Mouse (Mus musculus) embryonic facial prominence, embryonic 10.5 days (tissue): ENCODE data around the gene Saysd1. TPM values are rescaled to one million over a fixed set of nuclear protein-coding genes. Genes with fewer than 3 reads are reported as not detected.

Experiments
- DNase-seq: peaks from one replicate; pipeline ENCODE4 v3.0.0-alpha.2; 2017; ENCODE audit warnings: low spot score
- H3K27ac ChIP-seq: fragments of 300-500 bp; sonication (generic); replicated peaks from 2 replicates; pipeline ENCODE4 v1.5.1; 2016; ENCODE audit warnings: mild to moderate bottlenecking
- H3K27me3 ChIP-seq: fragments of 300-500 bp; sonication (generic); replicated peaks from 2 replicates; pipeline ENCODE4 v1.6.1; 2016; ENCODE audit warnings: low read depth, mild to moderate bottlenecking; ENCODE audit not compliant: poor library complexity, severe bottlenecking
- H3K36me3 ChIP-seq: fragments of 300-500 bp; sonication (generic); replicated peaks from 2 replicates; pipeline ENCODE4 v1.6.1; 2016; ENCODE audit warnings: mild to moderate bottlenecking, moderate library complexity
- H3K4me1 ChIP-seq: fragments of 300-500 bp; sonication (generic); 2 replicates; pipeline ENCODE4 v1.6.1; 2016
- H3K4me3 ChIP-seq: fragments of 300-500 bp; sonication (generic); 2 replicates; pipeline ENCODE4 v1.5.1; 2016; ENCODE audit warnings: mild to moderate bottlenecking, moderate library complexity
- H3K9me3 ChIP-seq: fragments of 300-500 bp; sonication (generic); 2 replicates; pipeline ENCODE4 v1.6.1; 2016; ENCODE audit warnings: mild to moderate bottlenecking
- WGBS: fragments of 180-500 bp; shearing (Covaris S2); methylation state at CpG from one replicate; pipeline ENCODE4 v1.1.7; 2016; 5-methylcytosine and 5-hydroxymethylcytosine counted together
- polyA plus RNA-seq: library from polyadenylated mRNA; unstranded; fragments of >200 nt; fragmentation: Nextera tagmentation; extraction: Ambion mirVana; gene quantifications from 2 replicates; pipeline ENCODE4 v1.2.1, GENCODE M21; 2016

The Saysd1 gene
- polyA plus RNA-seq, 1 experiment from 2014 or later = 11.1 TPM

DNA sequence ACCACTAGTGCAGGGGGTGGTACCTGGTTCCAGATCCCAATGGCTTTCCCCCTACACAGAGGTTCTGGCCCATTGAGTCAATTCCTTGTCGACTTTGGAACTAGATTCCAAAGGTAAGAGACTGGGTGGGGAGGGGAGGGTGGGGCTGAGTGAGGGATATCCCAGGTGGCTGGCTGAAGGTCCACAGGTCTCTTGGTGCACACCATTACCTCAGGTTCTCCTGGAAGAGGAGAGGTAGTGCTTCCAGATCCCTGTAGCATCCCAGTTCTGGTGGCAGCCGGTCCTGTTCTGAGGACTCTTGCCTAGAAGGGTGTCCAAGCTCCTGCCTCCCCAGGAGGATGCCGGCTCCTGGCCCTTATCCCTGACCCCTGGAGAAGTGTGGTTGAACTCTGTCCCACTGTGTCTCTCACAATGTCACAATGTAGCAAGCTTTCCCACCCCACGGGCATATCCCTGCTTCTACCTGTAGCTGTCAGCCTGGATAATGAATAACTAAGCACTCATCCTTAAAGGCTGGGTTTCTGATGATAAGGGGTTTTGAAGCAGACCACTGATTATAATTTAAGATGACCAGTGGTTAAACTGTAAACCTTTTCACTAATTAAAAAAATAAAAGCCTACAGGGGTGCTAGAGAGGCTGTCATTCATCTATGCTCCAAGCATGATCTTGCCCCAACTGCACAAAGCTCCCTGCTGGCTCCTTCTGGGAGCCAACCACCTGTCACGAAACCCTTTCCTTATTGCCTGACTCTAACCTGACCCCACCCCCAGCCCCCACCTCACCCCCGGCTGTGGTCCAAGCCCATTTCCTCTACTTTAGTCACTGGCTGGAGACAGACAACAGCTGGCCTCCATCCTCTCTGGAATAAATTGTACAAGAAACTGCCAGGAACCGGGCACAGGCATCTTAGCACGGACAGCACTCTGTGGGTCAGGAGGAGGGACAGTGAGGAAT, 20.7 kb upstream of the Saysd1 start:
- peaks cover 3% of the 10 kb centered on the region; the same call in 1 of the 2 replicates for H3K36me3 ChIP-seq
- peak; percentile 16 for DNase-seq
- H3K27me3 ChIP-seq = no peaks in the 10 kb centered on the region
- 68% methylated on average over 8 of the region's 8 CpGs for WGBS
- no peak overlapping the region for H3K4me3 ChIP-seq
- peaks cover 63% of the 10 kb centered on the region for H3K4me1 ChIP-seq
- no peaks in the 10 kb centered on the region for H3K9me3 ChIP-seq
- no peak overlapping the region for H3K27ac ChIP-seq

DNA sequence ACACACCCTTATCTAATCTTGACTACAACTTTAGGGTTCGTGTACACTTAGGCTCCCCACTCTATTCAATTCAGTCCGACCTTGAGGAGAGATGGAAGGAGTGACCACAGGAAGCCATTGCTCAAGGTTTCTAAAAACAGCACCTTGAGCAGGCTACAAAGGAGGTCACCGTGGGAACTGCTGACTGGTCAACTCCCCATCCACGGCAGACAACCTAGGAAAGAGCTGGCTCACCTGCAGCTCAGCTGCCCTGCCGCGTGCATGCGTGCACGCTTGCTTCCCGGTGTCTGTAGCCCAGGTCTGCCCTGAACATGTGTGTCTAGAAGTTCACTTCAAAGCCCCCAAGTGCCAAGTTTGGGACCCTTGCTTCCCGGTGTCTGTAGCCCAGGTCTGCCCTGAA, 19.3 kb upstream of the Saysd1 start:
- WGBS = 93% methylated on average over 10 of the region's 10 CpGs
- Histone ChIP-seq H3K9me3 (no peaks in the 10 kb centered on the region), H3K27ac (no peak overlapping the region), H3K4me3 (no peak overlapping the region), H3K4me1 (peaks cover 52% of the 10 kb centered on the region), H3K36me3 (peaks cover 3% of the 10 kb centered on the region; the same call in 1 of the 2 replicates), H3K27me3 (no peaks in the 10 kb centered on the region)
- DNase-seq = no peak

DNA sequence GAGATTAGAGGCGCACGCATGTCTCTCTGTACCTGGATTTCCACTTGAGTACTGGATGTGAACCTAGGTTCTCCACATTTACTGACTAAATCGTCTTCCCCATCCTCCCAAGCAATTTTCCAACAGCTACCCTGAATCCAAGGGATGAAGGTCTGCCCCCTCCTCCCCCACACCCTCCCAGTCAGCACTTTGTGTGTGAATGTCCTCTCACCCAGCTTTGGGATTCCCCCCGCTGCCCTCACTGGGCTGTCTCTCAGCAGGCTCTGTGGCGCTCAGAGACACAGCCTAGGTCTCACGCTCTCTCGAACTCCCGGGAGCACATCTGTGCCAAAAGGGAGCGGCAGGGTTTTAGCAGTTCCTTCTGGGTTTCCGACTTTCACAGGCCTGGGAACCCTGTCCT, 17.4 kb upstream of the Saysd1 start:
- H3K4me1 ChIP-seq = peaks cover 37% of the 10 kb centered on the region
- no peak overlapping the region for H3K4me3 ChIP-seq
- no peaks in the 10 kb centered on the region for H3K27me3 ChIP-seq
- H3K27ac ChIP-seq = no peak overlapping the region
- 56% methylated on average over 10 of the region's 10 CpGs for WGBS
- no peaks in the 10 kb centered on the region for H3K9me3 ChIP-seq
- DNase-seq = no peak
- H3K36me3 ChIP-seq = peaks cover 3% of the 10 kb centered on the region; the same call in 1 of the 2 replicates

DNA sequence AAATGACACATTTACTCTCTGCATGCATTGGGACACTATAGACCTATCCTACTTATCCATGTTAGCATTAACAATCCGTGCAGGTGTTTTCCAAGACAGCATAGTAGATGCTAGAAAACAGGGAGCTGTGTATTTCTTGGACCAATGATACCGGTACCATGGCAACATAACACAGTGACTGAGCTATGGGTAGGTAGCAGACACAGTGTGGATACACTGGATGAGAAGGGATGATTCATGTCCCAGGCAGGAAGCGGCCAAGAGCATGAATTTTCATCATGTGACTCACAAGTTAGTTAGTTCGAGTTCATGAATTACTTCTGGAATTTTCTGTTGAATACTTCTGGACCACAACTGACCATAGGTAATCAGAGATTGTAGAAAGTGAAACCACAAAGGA, 16.6 kb upstream of the Saysd1 start:
- no peak overlapping the region for H3K4me3 ChIP-seq
- no peak for DNase-seq
- H3K9me3 ChIP-seq = no peaks in the 10 kb centered on the region
- H3K36me3 ChIP-seq = peaks cover 3% of the 10 kb centered on the region; the same call in 1 of the 2 replicates
- H3K4me1 ChIP-seq = peaks cover 38% of the 10 kb centered on the region
- no peak overlapping the region for H3K27ac ChIP-seq
- H3K27me3 ChIP-seq = no peaks in the 10 kb centered on the region
- WGBS = 90% methylated on average over 4 of the region's 4 CpGs

DNA sequence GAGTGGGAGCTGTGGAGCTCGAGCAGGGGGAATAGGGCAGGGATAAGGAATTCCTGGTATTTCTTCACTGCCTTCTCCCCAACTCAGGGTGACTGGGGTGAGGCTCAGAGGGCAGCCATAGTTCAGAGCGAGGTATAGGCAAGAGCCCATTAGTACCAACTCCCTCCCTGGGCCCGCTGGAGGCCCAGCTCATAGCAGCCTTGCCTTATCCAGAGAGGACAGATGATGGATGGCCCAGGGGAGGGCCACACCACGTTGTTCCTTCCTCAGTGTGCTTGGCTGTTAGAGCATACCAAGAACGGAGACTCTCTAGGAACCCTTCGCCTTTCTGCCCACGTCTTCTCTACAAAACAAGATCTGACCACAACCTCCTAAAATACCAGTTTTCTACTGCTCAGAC, 15.9 kb upstream of the Saysd1 start:
- Histone ChIP-seq H3K4me3 (no peak overlapping the region), H3K4me1 (peaks cover 31% of the 10 kb centered on the region), H3K27ac (no peak overlapping the region), H3K36me3 (peaks cover 3% of the 10 kb centered on the region; the same call in 1 of the 2 replicates), H3K9me3 (no peaks in the 10 kb centered on the region), H3K27me3 (no peaks in the 10 kb centered on the region)
- WGBS = 65% methylated on average over 7 of the region's 7 CpGs
- DNase-seq = no peak

- Histone ChIP-seq H3K4me3 (no peak overlapping the region), H3K27ac (no peak overlapping the region; the same call in 1 of the 2 replicates), H3K27me3 (no peaks in the 10 kb centered on the region), H3K36me3 (peaks cover 20% of the 10 kb centered on the region), H3K4me1 (peaks cover 25% of the 10 kb centered on the region), H3K9me3 (no peaks in the 10 kb centered on the region)
- DNase-seq = no peak
- WGBS = 90% methylated on average over 22 of the region's 22 CpGs
These were observed 11.1 kb upstream of the Saysd1 start for GRCm38 (mm10) chr14:20149127-20150080.

GRCm38 (mm10) chr14:20148514-20148913, 10.2 kb upstream of the Saysd1 start:
- Histone ChIP-seq H3K27ac (no peak overlapping the region), H3K9me3 (no peaks in the 10 kb centered on the region), H3K4me1 (peaks cover 28% of the 10 kb centered on the region), H3K27me3 (no peaks in the 10 kb centered on the region), H3K4me3 (no peak overlapping the region), H3K36me3 (peaks cover 29% of the 10 kb centered on the region)
- no peak for DNase-seq
- 93% methylated on average over 11 of the region's 11 CpGs for WGBS

DNA sequence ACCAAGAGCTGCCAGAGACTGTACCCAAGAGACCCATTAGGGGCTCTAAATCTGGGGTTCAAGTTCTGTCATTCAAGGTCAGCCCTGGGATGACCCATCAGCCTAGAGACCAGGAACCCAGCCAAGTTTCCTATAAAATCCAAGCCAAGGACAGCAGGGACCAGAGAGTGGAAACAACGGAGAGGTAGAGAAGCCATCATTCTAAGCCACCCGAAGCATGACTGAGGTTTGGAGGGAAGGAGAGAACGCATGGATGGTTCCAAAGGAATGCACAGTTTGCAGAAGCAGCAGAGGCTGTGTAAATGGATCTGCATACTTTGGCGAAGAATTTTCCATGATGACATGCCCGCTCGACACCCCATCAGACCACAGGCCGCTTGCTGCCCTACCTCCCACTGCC, 9.5 kb upstream of the Saysd1 start:
- H3K27ac ChIP-seq = no peak overlapping the region
- H3K27me3 ChIP-seq = no peaks in the 10 kb centered on the region
- 93% methylated on average over 7 of the region's 7 CpGs for WGBS

GRCm38 (mm10) chr14:20144093-20144492, 5.8 kb upstream of the Saysd1 start:
- DNase-seq = peak; percentile 49
- H3K27me3 ChIP-seq = no peaks in the 10 kb centered on the region
- no peaks in the 10 kb centered on the region for H3K9me3 ChIP-seq
- peaks cover 25% of the 10 kb centered on the region for H3K4me1 ChIP-seq
- WGBS = 25% methylated on average over 4 of the region's 4 CpGs
- peaks cover 64% of the 10 kb centered on the region for H3K36me3 ChIP-seq
- peak overlapping the region; percentile 80 for H3K27ac ChIP-seq
- no peak overlapping the region for H3K4me3 ChIP-seq

More for the DNA sequence above, 9.5 kb upstream of the Saysd1 start:
- peaks cover 30% of the 10 kb centered on the region for H3K4me1 ChIP-seq
- H3K9me3 ChIP-seq = no peaks in the 10 kb centered on the region
- no peak overlapping the region for H3K4me3 ChIP-seq
- no peak for DNase-seq
- H3K36me3 ChIP-seq = peaks cover 35% of the 10 kb centered on the region

DNA sequence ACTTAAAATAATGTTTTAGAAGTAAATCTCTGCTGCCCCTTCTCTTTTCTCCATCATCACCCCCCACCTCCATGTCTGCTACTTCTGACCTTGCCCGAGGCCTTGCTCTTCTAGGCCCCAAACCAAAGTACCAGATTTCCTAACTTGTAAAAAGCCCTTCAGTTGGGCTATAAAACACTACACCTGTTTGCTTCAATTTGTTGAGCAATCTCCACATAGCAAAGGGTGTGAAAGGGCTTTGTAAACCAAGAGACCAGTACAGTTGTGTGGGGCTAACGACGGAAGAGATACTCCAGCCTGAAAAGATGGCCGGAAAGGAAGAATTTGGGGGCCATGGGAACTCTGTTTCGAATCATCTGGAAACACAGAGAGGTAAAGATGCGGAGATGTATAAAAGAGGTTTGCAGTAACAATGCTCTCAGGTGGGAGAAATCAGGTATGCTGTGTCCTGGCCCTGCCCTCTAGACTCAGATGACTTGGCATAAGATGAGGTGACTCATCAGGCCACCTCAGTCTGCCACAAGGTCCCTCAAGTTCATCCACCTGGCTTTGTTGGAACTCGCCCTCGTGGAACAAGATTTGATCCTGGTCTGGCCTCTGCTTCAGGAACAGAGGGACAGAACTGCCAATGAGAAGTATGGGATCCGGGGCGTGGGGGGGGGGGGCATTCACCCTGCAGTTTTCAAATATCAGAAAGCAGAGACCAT, 3.2 kb downstream of the Saysd1 start:
- DNase-seq = no peak
- no peaks in the 10 kb centered on the region for H3K27me3 ChIP-seq
- 0 out of 2 replicates have a peak, but pooled peaks cover 6% of the 10 kb centered on the region for H3K4me1 ChIP-seq
- no peak overlapping the region for H3K4me3 ChIP-seq
- H3K27ac ChIP-seq = no peak overlapping the region
- H3K36me3 ChIP-seq = 0 out of 2 replicates have a peak, but pooled peaks cover 2% of the 10 kb centered on the region
- H3K9me3 ChIP-seq = 0 out of 2 replicates have a peak, but pooled peaks cover 2% of the 10 kb centered on the region
- WGBS = 90% methylated on average over 10 of the region's 10 CpGs

- H3K4me1 ChIP-seq = no peaks in the 10 kb centered on the region
- DNase-seq = no peak
- WGBS = 91% methylated on average over 6 of the region's 6 CpGs
- H3K27ac ChIP-seq = no peak overlapping the region
- H3K27me3 ChIP-seq = no peaks in the 10 kb centered on the region
- H3K36me3 ChIP-seq = no peaks in the 10 kb centered on the region
- 0 out of 2 replicates have a peak, but pooled peaks cover 2% of the 10 kb centered on the region for H3K9me3 ChIP-seq
- H3K4me3 ChIP-seq = no peak overlapping the region
These were observed 10.2 kb downstream of the Saysd1 start for GRCm38 (mm10) chr14:20128162-20128561.
